Mouse (Mus musculus) right cerebral cortex, postnatal 36 days (tissue): ENCODE measurements around the gene Cadm3.
"Not testable (repeated sequence)": the region's sequence is repeated elsewhere in the genome, so short reads cannot be mapped to it uniquely, and the experiment has no call there.

Experiments
- DNase-seq, 2 experiments: peaks; one replicate each; pipeline ENCODE4 v3.0.0; 2022; ENCODE audit warnings: low spot score in 2 of 2, mixed read lengths in 1 of 2

Gene Cadm3

DNA sequence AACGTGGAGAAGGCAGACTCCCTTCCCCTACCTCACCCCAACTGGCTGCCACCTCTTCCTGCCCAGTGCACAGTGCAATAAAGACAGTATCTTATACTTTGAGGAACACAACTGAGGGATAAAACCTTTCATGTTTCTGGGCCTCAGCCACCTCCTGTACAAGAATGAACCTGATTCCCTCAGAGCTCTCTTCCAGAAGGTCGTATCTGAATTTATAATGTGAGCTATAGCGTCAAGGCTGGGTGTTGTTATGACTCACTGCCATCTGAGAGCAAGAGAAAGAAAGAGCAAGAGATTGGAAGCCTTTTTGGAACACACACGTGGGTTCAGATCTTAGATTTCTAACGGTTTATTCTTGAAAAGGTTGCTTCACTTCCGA is 45.3 kb downstream of the Cadm3 start:
- no peak for DNase-seq

DNA sequence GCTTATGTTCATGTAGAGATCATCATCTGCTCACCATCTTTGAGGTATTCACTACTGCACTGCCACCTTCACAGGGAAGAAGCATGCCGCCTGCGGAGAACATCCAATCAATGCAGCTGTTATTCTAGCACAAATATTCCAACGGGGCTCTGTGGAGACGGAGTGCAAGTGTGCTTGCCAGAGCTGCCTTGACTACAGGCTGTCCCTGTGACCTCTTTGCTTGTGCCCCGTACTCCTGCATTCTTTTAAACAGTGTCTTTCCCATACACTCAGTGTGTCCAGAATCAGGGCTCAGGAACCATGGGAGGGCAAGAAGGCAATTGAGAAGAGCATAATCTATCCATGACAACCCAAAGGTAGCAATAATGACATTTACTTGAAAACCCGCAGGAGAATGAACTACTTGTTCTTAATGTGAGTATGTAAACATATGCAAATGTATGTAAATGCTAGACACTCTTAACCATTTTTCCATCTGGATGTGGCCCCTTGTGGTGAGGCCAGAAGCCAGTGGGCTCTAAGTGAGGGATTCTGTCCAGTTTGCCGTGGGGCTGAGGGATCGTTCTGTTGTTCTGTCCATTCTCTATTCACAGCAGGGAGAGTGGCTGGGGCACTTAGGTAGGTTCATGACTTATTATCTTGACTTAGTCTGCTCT is 45.8 kb downstream of the Cadm3 start:
- no peak for DNase-seq

DNA sequence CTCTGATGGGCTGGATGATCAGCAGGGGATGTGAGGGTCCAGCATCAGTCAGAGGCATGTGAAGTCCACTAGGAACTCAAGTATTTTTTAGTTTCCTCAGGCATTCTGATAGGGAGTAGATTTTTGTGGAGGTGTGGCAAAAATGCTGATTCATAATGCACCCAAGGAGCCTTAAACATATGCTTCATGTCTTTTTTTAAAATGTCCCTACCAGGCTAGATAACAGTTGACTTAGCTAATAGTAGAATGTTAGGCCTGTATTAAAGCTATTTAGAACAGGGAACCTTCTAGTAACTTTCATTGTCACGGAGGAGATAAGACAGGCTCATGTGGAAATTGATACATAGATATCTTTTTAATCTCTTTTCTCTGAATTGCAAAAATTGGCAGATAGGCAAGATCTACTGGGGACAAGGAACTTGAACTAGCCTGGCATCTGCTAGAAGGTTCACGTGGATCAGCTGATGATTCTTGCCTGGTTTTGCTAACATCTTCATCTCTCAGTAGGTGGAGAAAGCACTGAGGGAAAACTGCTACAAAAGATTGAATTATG is 49.5 kb downstream of the Cadm3 start:
- no peak for DNase-seq

DNA sequence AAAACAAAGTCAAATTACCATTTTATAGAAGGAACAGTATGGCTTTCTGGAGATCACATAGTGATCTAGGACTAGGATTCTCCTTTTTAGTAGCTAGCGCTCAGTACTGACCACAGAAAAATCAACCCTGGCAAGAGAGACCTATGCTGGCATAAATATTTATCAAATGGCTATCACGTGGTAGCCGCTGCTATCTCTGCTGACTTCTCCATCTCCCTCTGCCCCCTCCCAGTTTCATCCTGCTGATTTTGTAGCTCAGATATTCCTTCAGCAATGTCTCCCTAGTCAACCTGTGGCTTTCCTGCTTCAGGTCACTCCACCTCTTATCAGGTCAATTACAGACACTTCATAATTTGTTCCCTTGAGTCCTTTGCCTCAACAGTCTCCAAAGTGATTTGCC is 51.8 kb downstream of the Cadm3 start:
- no peak for DNase-seq

DNA sequence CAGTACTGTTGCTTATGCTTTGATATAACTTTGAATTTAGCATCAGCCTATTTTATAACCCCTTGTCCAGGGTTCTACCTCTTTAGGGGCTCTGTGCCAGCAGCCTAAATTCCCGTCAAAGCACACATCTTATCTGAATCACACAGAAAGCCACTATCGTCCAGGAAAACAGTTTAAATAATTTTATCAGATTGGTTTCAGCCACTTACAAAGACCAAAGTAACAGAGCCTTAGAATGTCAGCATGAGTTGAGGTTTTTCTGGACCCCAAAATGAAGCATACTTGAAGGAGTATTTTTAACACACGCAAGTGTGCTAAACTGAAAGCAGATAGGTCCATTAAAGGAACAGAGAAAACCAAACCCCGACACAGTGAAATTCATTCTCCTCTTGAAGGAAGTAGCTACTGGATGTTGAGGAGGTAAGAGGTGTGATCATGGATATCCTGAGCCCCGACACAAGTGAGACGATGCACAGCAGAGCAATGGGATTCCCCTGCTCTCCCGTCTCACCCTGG is 53.9 kb downstream of the Cadm3 start:
- not testable (repeated sequence) for DNase-seq

DNA sequence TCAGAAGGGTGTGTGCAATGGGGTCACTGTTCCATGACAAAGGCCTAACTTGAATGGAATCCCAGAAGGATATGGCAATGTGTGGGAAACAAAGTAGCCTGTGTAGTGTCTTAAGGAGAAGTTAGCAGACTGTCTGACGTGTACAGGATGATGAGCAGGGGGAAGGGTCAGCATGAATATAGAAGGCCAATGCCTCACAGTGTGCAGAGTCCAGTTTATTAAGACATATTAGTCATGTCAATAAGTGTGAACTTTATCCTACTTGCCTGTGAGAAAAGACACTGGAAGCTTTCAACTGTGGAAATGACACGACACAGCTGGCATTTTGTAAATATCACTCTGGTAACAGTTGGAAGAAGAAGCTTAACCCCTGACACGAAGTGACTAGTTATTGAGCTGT is 64.7 kb downstream of the Cadm3 start:
- not testable (repeated sequence) for DNase-seq
